Mouse (Mus musculus): Measurements from ENCODE around the gene Snrpa.
"Not testable (repeated sequence)": the region's sequence is repeated elsewhere in the genome, so short reads cannot be mapped to it uniquely, and the experiment has no call there.

Gene Snrpa

GRCm38 (mm10) chr7:27195681-27196611, at the start of gene Snrpa, which contains the start of gene BC024978:
Snrpa (minus strand) TSS chr7:27196271.
BC024978 (plus strand) TSS chr7:27195781.
- Histone ChIP-seq H3K27me3 (ENCODE audit: control insufficient read depth, insufficient read depth, low read length, poor library complexity, severe bottlenecking) (no peaks in the 10 kb centered on the region), H3K36me3 (ENCODE audit: control insufficient read depth, insufficient read depth, low read length, poor library complexity, severe bottlenecking) (peaks cover under 1% of the 10 kb centered on the region)
- peak; percentile 100 for DNase-seq (ENCODE audit: low read depth, low spot score)

- H3K27me3 ChIP-seq (ENCODE audit: control insufficient read depth, insufficient read depth, low read length, poor library complexity, severe bottlenecking); H3K36me3 ChIP-seq (ENCODE audit: control insufficient read depth, insufficient read depth, low read length, poor library complexity, severe bottlenecking): not testable (repeated sequence)
- DNase-seq (ENCODE audit: low read depth, low spot score) = peak; percentile 63
Observed at GRCm38 (mm10) chr7:27244088-27244487, 48.0 kb upstream of the Snrpa start.

GRCm38 (mm10) chr7:27243211-27243610, 47.1 kb upstream of the Snrpa start:
- no peaks in the 10 kb centered on the region for H3K27me3 ChIP-seq (ENCODE audit: control insufficient read depth, insufficient read depth, low read length, poor library complexity, severe bottlenecking)
- no peak for DNase-seq (ENCODE audit: low read depth, low spot score)
- H3K36me3 ChIP-seq (ENCODE audit: control insufficient read depth, insufficient read depth, low read length, poor library complexity, severe bottlenecking) = no peaks in the 10 kb centered on the region; the same call in none of the 2 replicates

GRCm38 (mm10) chr7:27238568-27238967, 42.5 kb upstream of the Snrpa start:
- no peak for DNase-seq (ENCODE audit: low read depth, low spot score)
- Histone ChIP-seq H3K27me3 (ENCODE audit: control insufficient read depth, insufficient read depth, low read length, poor library complexity, severe bottlenecking) (no peaks in the 10 kb centered on the region), H3K36me3 (ENCODE audit: control insufficient read depth, insufficient read depth, low read length, poor library complexity, severe bottlenecking) (no peaks in the 10 kb centered on the region; the same call in none of the 2 replicates)

- no peaks in the 10 kb centered on the region for H3K27me3 ChIP-seq (ENCODE audit: control insufficient read depth, insufficient read depth, low read length, poor library complexity, severe bottlenecking)
- no peaks in the 10 kb centered on the region; the same call in none of the 2 replicates for H3K36me3 ChIP-seq (ENCODE audit: control insufficient read depth, insufficient read depth, low read length, poor library complexity, severe bottlenecking)
- no peak for DNase-seq (ENCODE audit: low read depth, low spot score)
Observed at GRCm38 (mm10) chr7:27237527-27237926, 41.5 kb upstream of the Snrpa start.

GRCm38 (mm10) chr7:27235726-27236125, 39.7 kb upstream of the Snrpa start:
- H3K27me3 ChIP-seq (ENCODE audit: control insufficient read depth, insufficient read depth, low read length, poor library complexity, severe bottlenecking) = no peaks in the 10 kb centered on the region
- no peak for DNase-seq (ENCODE audit: low read depth, low spot score)
- no peaks in the 10 kb centered on the region; the same call in none of the 2 replicates for H3K36me3 ChIP-seq (ENCODE audit: control insufficient read depth, insufficient read depth, low read length, poor library complexity, severe bottlenecking)

GRCm38 (mm10) chr7:27233300-27233699, 37.2 kb upstream of the Snrpa start:
- Histone ChIP-seq H3K27me3 (ENCODE audit: control insufficient read depth, insufficient read depth, low read length, poor library complexity, severe bottlenecking) (no peaks in the 10 kb centered on the region), H3K36me3 (ENCODE audit: control insufficient read depth, insufficient read depth, low read length, poor library complexity, severe bottlenecking) (no peaks in the 10 kb centered on the region; the same call in 1 of the 2 replicates)
- DNase-seq (ENCODE audit: low read depth, low spot score) = no peak

- DNase-seq (ENCODE audit: low read depth, low spot score) = peak; percentile 96
- H3K27me3 ChIP-seq (ENCODE audit: control insufficient read depth, insufficient read depth, low read length, poor library complexity, severe bottlenecking) = no peaks in the 10 kb centered on the region
- H3K36me3 ChIP-seq (ENCODE audit: control insufficient read depth, insufficient read depth, low read length, poor library complexity, severe bottlenecking) = no peaks in the 10 kb centered on the region; the same call in 1 of the 2 replicates
Observed at GRCm38 (mm10) chr7:27232781-27233281, 36.8 kb upstream of the Snrpa start, which contains the start of gene Coq8b. Coq8b (plus strand) TSS chr7:27233023.

- no peaks in the 10 kb centered on the region; the same call in 1 of the 2 replicates for H3K36me3 ChIP-seq (ENCODE audit: control insufficient read depth, insufficient read depth, low read length, poor library complexity, severe bottlenecking)
- no peaks in the 10 kb centered on the region for H3K27me3 ChIP-seq (ENCODE audit: control insufficient read depth, insufficient read depth, low read length, poor library complexity, severe bottlenecking)
- no peak for DNase-seq (ENCODE audit: low read depth, low spot score)
Observed at GRCm38 (mm10) chr7:27231693-27232331, 35.7 kb upstream of the Snrpa start.

GRCm38 (mm10) chr7:27230781-27231180, 34.7 kb upstream of the Snrpa start:
- DNase-seq (ENCODE audit: low read depth, low spot score) = peak; percentile 59
- H3K36me3 ChIP-seq (ENCODE audit: control insufficient read depth, insufficient read depth, low read length, poor library complexity, severe bottlenecking) = no peaks in the 10 kb centered on the region; the same call in 1 of the 2 replicates
- no peaks in the 10 kb centered on the region for H3K27me3 ChIP-seq (ENCODE audit: control insufficient read depth, insufficient read depth, low read length, poor library complexity, severe bottlenecking)

GRCm38 (mm10) chr7:27228865-27229264, 32.8 kb upstream of the Snrpa start:
- DNase-seq (ENCODE audit: low read depth, low spot score) = no peak
- no peaks in the 10 kb centered on the region for H3K27me3 ChIP-seq (ENCODE audit: control insufficient read depth, insufficient read depth, low read length, poor library complexity, severe bottlenecking)
- no peaks in the 10 kb centered on the region; the same call in 1 of the 2 replicates for H3K36me3 ChIP-seq (ENCODE audit: control insufficient read depth, insufficient read depth, low read length, poor library complexity, severe bottlenecking)

GRCm38 (mm10) chr7:27228281-27228821, 32.3 kb upstream of the Snrpa start, which contains the start of gene Itpkc:
Itpkc (minus strand) TSS chr7:27228661.
- H3K27me3 ChIP-seq (ENCODE audit: control insufficient read depth, insufficient read depth, low read length, poor library complexity, severe bottlenecking) = no peaks in the 10 kb centered on the region
- no peaks in the 10 kb centered on the region for H3K36me3 ChIP-seq (ENCODE audit: control insufficient read depth, insufficient read depth, low read length, poor library complexity, severe bottlenecking)
- DNase-seq (ENCODE audit: low read depth, low spot score) = peak; percentile 95

GRCm38 (mm10) chr7:27227676-27228075, 31.6 kb upstream of the Snrpa start:
- Histone ChIP-seq H3K36me3 (ENCODE audit: control insufficient read depth, insufficient read depth, low read length, poor library complexity, severe bottlenecking) (no peaks in the 10 kb centered on the region), H3K27me3 (ENCODE audit: control insufficient read depth, insufficient read depth, low read length, poor library complexity, severe bottlenecking) (no peaks in the 10 kb centered on the region)
- DNase-seq (ENCODE audit: low read depth, low spot score) = no peak

- Histone ChIP-seq H3K27me3 (ENCODE audit: control insufficient read depth, insufficient read depth, low read length, poor library complexity, severe bottlenecking) (no peaks in the 10 kb centered on the region), H3K36me3 (ENCODE audit: control insufficient read depth, insufficient read depth, low read length, poor library complexity, severe bottlenecking) (no peaks in the 10 kb centered on the region)
- no peak for DNase-seq (ENCODE audit: low read depth, low spot score)
Observed at GRCm38 (mm10) chr7:27227276-27227675, 31.2 kb upstream of the Snrpa start.
